8 mouse cellular contexts compared by ENCODE assay signal in the genomic region with DNA sequence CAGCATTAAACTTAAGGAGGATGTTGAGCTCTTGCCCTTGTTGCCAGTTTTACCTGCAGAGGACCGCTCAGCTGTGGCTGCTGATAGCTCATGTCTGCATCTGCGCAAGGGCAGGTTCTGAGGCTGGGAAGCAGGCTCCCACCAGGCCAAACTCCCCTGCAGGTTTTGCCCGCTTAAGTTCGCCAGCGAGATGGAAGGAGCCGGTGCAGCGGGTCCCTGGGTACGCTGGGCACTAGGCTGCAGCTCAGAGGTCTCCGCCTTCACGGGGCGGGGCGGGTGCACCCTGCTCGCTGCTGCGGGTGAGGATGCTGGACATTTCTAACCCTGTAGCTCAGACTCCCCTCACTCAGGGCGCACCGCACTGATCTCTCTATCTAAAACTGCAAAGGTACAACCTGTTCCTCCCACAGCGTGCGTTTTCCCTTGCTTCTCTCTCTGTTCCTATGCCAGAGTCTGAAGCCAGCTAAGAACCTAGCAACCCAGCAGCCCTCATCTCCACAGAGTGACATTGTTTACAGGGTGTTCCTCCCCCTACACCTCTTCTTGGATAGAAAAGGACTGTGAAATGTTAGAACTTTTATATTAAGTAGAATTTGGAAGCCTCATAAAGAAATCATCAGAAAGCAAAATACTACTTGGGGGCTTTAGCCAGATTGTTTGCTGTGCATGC. TPM values are rescaled to one million over a fixed set of nuclear protein-coding genes. Genes with fewer than 3 reads are reported as not detected.
A peak's percentile ranks its signal among the peaks of the same experiment; 100 is the strongest.
DNase-seq lines count a peak whose midpoint lies in the region; ATAC-seq and TF ChIP-seq lines count a peak whose summit lies in the region.

TSS of gene Slc38a11 (minus strand) at position 207 of the 670 bp plus-strand sequence.

- H3K4me2 ChIP-seq in embryonic facial prominence, embryonic 12.5 days (replicated peaks), result peak within 1 kb of the TSS; percentile 49
- peak within 1 kb of the TSS; percentile 44 for H3K4me2 ChIP-seq in intestine, postnatal 0 days (replicated peaks; ENCODE audit: low read depth)

- no peak for TF ChIP-seq EP300 in ES-Bruce4 (IDR thresholded peaks at IDR 0.05; ENCODE audit: insufficient read depth, low read depth, low read length)

- peak; percentile 44; the same call in 1 of the 2 replicates for ATAC-seq in frontal cortex, adult (ENCODE audit: low TSS enrichment)
- 0 out of 2 replicates have a peak, but pooled peaks have one; percentile 56 for ATAC-seq in embryonic facial prominence, embryonic 12.5 days (ENCODE audit: insufficient number of reproducible peaks, insufficient read depth, low FRiP score, low TSS enrichment)
- ATAC-seq in intestine, postnatal 0 days, result no peak

- no peak within 1 kb of the TSS for H3K27ac ChIP-seq in ES-Bruce4 (ENCODE audit: insufficient read depth, low read length)
- no peak within 1 kb of the TSS for H3K27ac ChIP-seq in embryonic facial prominence, embryonic 12.5 days
- no peak within 1 kb of the TSS for H3K27ac ChIP-seq in intestine, postnatal 0 days (ENCODE audit: low read depth, low read length)

- WGBS in embryonic facial prominence, embryonic 12.5 days, result 3% methylated on average over 18 of the region's 18 CpGs
- 4% methylated on average over 18 of the region's 18 CpGs for WGBS in intestine, postnatal 0 days

- no peaks in the 10 kb centered on the region; the same call in 1 of the 2 replicates for H3K27me3 ChIP-seq in ES-Bruce4 (ENCODE audit: control insufficient read depth, insufficient read depth, low read length, poor library complexity, severe bottlenecking)
- H3K27me3 ChIP-seq in embryonic facial prominence, embryonic 12.5 days, result no peaks in the 10 kb centered on the region
- peaks cover 4% of the 10 kb centered on the region; the same call in 1 of the 2 replicates for H3K27me3 ChIP-seq in intestine, postnatal 0 days (replicated peaks; ENCODE audit: control insufficient read depth, insufficient read depth, low read length)

- no peaks in the 10 kb centered on the region for H3K4me1 ChIP-seq in ES-Bruce4 (ENCODE audit: control insufficient read depth, insufficient read depth, low read length)
- peaks cover 4% of the 10 kb centered on the region; the same call in 1 of the 2 replicates for H3K4me1 ChIP-seq in embryonic facial prominence, embryonic 12.5 days
- H3K4me1 ChIP-seq in intestine, postnatal 0 days (replicated peaks; ENCODE audit: control insufficient read depth, insufficient read depth, low read length), result no peaks in the 10 kb centered on the region

- H3K4me3 ChIP-seq in ES-Bruce4 (ENCODE audit: low read depth, low read length), result peak within 1 kb of the TSS; percentile 54
- H3K4me3 ChIP-seq in embryonic facial prominence, embryonic 12.5 days, result peak within 1 kb of the TSS; percentile 17; the same call in 1 of the 2 replicates
- H3K4me3 ChIP-seq in intestine, postnatal 0 days (ENCODE audit: low read depth, low read length), result no peak within 1 kb of the TSS

- H3K9ac ChIP-seq in ES-Bruce4 (ENCODE audit: low read depth, poor library complexity, severe bottlenecking), result peak within 1 kb of the TSS; percentile 4; the same call in 1 of the 2 replicates
- H3K9ac ChIP-seq in embryonic facial prominence, embryonic 12.5 days, result no peak within 1 kb of the TSS
- H3K9ac ChIP-seq in intestine, postnatal 0 days (ENCODE audit: low read depth, low read length), result no peak within 1 kb of the TSS

- no peaks in the 10 kb centered on the region for H3K36me3 ChIP-seq in ES-Bruce4 (ENCODE audit: control insufficient read depth, insufficient read depth, low read length, poor library complexity, severe bottlenecking)
- H3K36me3 ChIP-seq in embryonic facial prominence, embryonic 12.5 days, result no peaks in the 10 kb centered on the region
- H3K36me3 ChIP-seq in intestine, postnatal 0 days (ENCODE audit: control insufficient read depth, insufficient read depth), result no peaks in the 10 kb centered on the region

- no peak for TF ChIP-seq CTCF in ES-Bruce4 (IDR thresholded peaks at IDR 0.05; ENCODE audit: low read depth, low read length)
- no peak for TF ChIP-seq CTCF in intestine, postnatal 0 days (IDR thresholded peaks at IDR 0.05; ENCODE audit: low read depth)

- H3K9me3 ChIP-seq in ES-Bruce4 (replicated peaks; ENCODE audit: control insufficient read depth, insufficient read depth, low read length, poor library complexity, severe bottlenecking), result peaks cover 9% of the 10 kb centered on the region
- H3K9me3 ChIP-seq in embryonic facial prominence, embryonic 12.5 days, result no peaks in the 10 kb centered on the region
- H3K9me3 ChIP-seq in intestine, postnatal 0 days (ENCODE audit: control insufficient read depth), result no peaks in the 10 kb centered on the region

- TF ChIP-seq POLR2A in ES-Bruce4 (IDR thresholded peaks at IDR 0.05; ENCODE audit: insufficient read depth, low read length), result no peak

- no peak for DNase-seq in frontal cortex, postnatal 14 days (ENCODE audit: low spot score in 2 of 2)
- peak; percentile 51 for DNase-seq in neural tube, embryonic 10.5 days (ENCODE audit: extremely low spot score, low spot score)
- DNase-seq in layer of hippocampus, adult 11-12 months (ENCODE audit: low spot score), result no peak
- no peak for DNase-seq in cerebellum, adult 8-10 months

RNA-seq across cellular contexts. Expression of gene Slc38a11, which starts in this region (rescaled TPM):
- polyA plus RNA-seq in ES-Bruce4 (2011; ENCODE audit: insufficient read depth, insufficient read length, low read depth, missing spikeins), result not detected in 2 replicates
- 0.41 and 0.96 TPM in 2 replicates for polyA plus RNA-seq in embryonic facial prominence, embryonic 12.5 days (2016; fragmentation: Nextera tagmentation; extraction: Ambion mirVana)
- 0.50 and 0.63 TPM in 2 replicates for polyA plus RNA-seq in intestine, postnatal 0 days (2015; fragmentation: Nextera tagmentation; extraction: Ambion mirVana)

Comparison
In these comparisons a context has a peak if more than half of its experiments do, and no peak if none do; other contexts are left out.
1. Peak in ATAC-seq, H3K4me3 ChIP-seq and H3K4me2 ChIP-seq in embryonic facial prominence, embryonic 12.5 days; RNA of the gene not detected or under 1 TPM.